21 mouse cellular contexts compared by ENCODE assay signal in genomic region chr13:80745991-80746390, GRCm38 (mm10).
A peak's percentile ranks its signal among the peaks of the same experiment; 100 is the strongest.
DNase-seq lines count a peak whose midpoint lies in the region; ATAC-seq and TF ChIP-seq lines count a peak whose summit lies in the region.
"Had no signal": no experiment of that assay in that cellular context is flagged by ENCODE, and none has a peak within 500 bp of the region (broad histone marks: within the 10 kb centered on the region; RNA-seq: fewer than 3 reads in every experiment).

No protein-coding gene starts in this region.

- H3K4me3 ChIP-seq in forebrain, embryonic 15.5 days: no peak overlapping the region
- H3K4me3 ChIP-seq in forebrain, postnatal 0 days (ENCODE audit: low read depth, low read length): no peak overlapping the region
- no peak overlapping the region for H3K4me3 ChIP-seq in kidney, embryonic 14.5 days (ENCODE audit: low read length)
- no peak overlapping the region for H3K4me3 ChIP-seq in layer of hippocampus, adult 2 months
- H3K4me3 ChIP-seq: embryonic facial prominence, embryonic 10.5 days; forebrain, embryonic 13.5 days; heart, embryonic 10.5 days had no signal

- no peaks in the 10 kb centered on the region for H3K4me1 ChIP-seq in forebrain, embryonic 15.5 days
- no peaks in the 10 kb centered on the region for H3K4me1 ChIP-seq in forebrain, postnatal 0 days (ENCODE audit: insufficient read depth)
- H3K4me1 ChIP-seq in kidney, embryonic 14.5 days (ENCODE audit: control insufficient read depth, insufficient read depth, low read length): no peaks in the 10 kb centered on the region
- H3K4me1 ChIP-seq: forebrain, embryonic 13.5 days; heart, embryonic 10.5 days had no signal

- no peak for DNase-seq in forebrain, postnatal 0 days
- DNase-seq in kidney, adult 18-20 months: no peak
- DNase-seq in layer of hippocampus, adult 9-10 months (ENCODE audit: low spot score): peak; percentile 2
- DNase-seq in layer of hippocampus, adult 2 months (ENCODE audit: low spot score in 2 of 2): no peak
- no peak for DNase-seq in cerebellum, postnatal 4 days (ENCODE audit: low spot score in 2 of 2)
- DNase-seq: adrenal gland, postnatal 10 days; B cell, adult 2 months; cerebellum, adult 18-20 months; cerebellum, adult 9-11 months; cerebellum, postnatal 36 days; gastrocnemius, postnatal 10 days; heart, adult 18-20 months; heart, postnatal 10 days; heart, postnatal 4 days had no signal

- no peaks in the 10 kb centered on the region for H3K9me3 ChIP-seq in forebrain, embryonic 15.5 days
- no peaks in the 10 kb centered on the region for H3K9me3 ChIP-seq in forebrain, postnatal 0 days (ENCODE audit: low read length)
- H3K9me3 ChIP-seq in kidney, embryonic 14.5 days (ENCODE audit: control insufficient read depth, low read length): no peaks in the 10 kb centered on the region
- H3K9me3 ChIP-seq: embryonic facial prominence, embryonic 10.5 days; forebrain, embryonic 13.5 days; G1E; heart, embryonic 10.5 days had no signal

- no peaks in the 10 kb centered on the region for H3K27me3 ChIP-seq in forebrain, embryonic 15.5 days
- H3K27me3 ChIP-seq in forebrain, postnatal 0 days (ENCODE audit: insufficient read depth, low read length): no peaks in the 10 kb centered on the region
- no peaks in the 10 kb centered on the region for H3K27me3 ChIP-seq in kidney, embryonic 14.5 days (ENCODE audit: control insufficient read depth, insufficient read depth, low read length)

- no peak for TF ChIP-seq CTCF in forebrain, postnatal 0 days (IDR thresholded peaks at IDR 0.05; ENCODE audit: low read depth)
- no peak for TF ChIP-seq CTCF in layer of hippocampus, adult 2 months (conservative IDR thresholded peaks at IDR 0.05)

- no peak overlapping the region for H3K9ac ChIP-seq in forebrain, embryonic 15.5 days (replicated peaks)
- no peak overlapping the region for H3K9ac ChIP-seq in forebrain, postnatal 0 days
- no peak overlapping the region for H3K9ac ChIP-seq in kidney, embryonic 14.5 days (ENCODE audit: low read depth, low read length)
- H3K9ac ChIP-seq: forebrain, embryonic 13.5 days had no signal

- 69% methylated on average over 2 of the region's 2 CpGs for WGBS in forebrain, embryonic 15.5 days
- WGBS in forebrain, postnatal 0 days: 64% methylated on average over 2 of the region's 2 CpGs
- WGBS in kidney, embryonic 14.5 days: 68% methylated on average over 2 of the region's 2 CpGs

- ATAC-seq in forebrain, embryonic 15.5 days (replicated peaks): 0 out of 2 replicates have a peak, but pooled peaks have one; percentile 25
- ATAC-seq in forebrain, postnatal 0 days: no peak
- 0 out of 2 replicates have a peak, but pooled peaks have one; percentile 32 for ATAC-seq in kidney, embryonic 14.5 days (ENCODE audit: low FRiP score, low TSS enrichment)
- ATAC-seq: CD4-positive, CD25-positive, alpha-beta regulatory T cell, adult 4 months had no signal

- H3K4me2 ChIP-seq in forebrain, embryonic 15.5 days (replicated peaks): no peak overlapping the region
- no peak overlapping the region for H3K4me2 ChIP-seq in forebrain, postnatal 0 days (ENCODE audit: low read depth)
- H3K4me2 ChIP-seq in kidney, embryonic 14.5 days (replicated peaks; ENCODE audit: low read depth, low read length): no peak overlapping the region
- H3K4me2 ChIP-seq: forebrain, embryonic 13.5 days had no signal

- no peaks in the 10 kb centered on the region for H3K36me3 ChIP-seq in forebrain, embryonic 15.5 days
- no peaks in the 10 kb centered on the region for H3K36me3 ChIP-seq in forebrain, postnatal 0 days (ENCODE audit: insufficient read depth)
- no peaks in the 10 kb centered on the region for H3K36me3 ChIP-seq in kidney, embryonic 14.5 days (ENCODE audit: control insufficient read depth, insufficient read depth, low read length)
- H3K36me3 ChIP-seq: embryonic facial prominence, embryonic 10.5 days; G1E; heart, embryonic 10.5 days had no signal

- no peak overlapping the region for H3K27ac ChIP-seq in forebrain, embryonic 15.5 days (replicated peaks)
- no peak overlapping the region for H3K27ac ChIP-seq in forebrain, postnatal 0 days (ENCODE audit: low read depth, low read length)
- H3K27ac ChIP-seq in kidney, embryonic 14.5 days (ENCODE audit: low read depth, low read length): no peak overlapping the region
- H3K27ac ChIP-seq in layer of hippocampus, adult 2 months: no peak overlapping the region
- H3K27ac ChIP-seq: embryonic facial prominence, embryonic 10.5 days; forebrain, embryonic 13.5 days; heart, embryonic 10.5 days had no signal
